Mouse (Mus musculus): ENCODE measurements at regions not wholly inside any gene's neighbourhood (a gene's known extent, or its start where the extent isn't known, plus 50 kb on each side); places are given as distances from the start of the nearest gene placed in this dataset.

GRCm38 (mm10) chr11:10153836-10154235 is 960.2 kb upstream of the Vwc2 start:
- TF ChIP-seq POLR2A (IDR thresholded peaks at IDR 0.05; ENCODE audit: low read depth, low read length) (no peak), CTCF (conservative IDR thresholded peaks at IDR 0.05; ENCODE audit: insufficient read depth, insufficient read length, low read depth, low read length) (no peak)

Measured in kidney, adult 2 months (tissue).